Mouse (Mus musculus): ENCODE data around the gene Myof. TPM values are rescaled to one million over a fixed set of nuclear protein-coding genes. Genes with fewer than 3 reads are reported as not detected.

The Myof gene
- polyA plus RNA-seq (2014; fragmentation: Illumina TruSeq; extraction: RNeasy Lipid Tissue Mini Kit (QIAGEN cat#74804); ENCODE audit: low read depth, low replicate concordance) = 1.7 TPM

DNA sequence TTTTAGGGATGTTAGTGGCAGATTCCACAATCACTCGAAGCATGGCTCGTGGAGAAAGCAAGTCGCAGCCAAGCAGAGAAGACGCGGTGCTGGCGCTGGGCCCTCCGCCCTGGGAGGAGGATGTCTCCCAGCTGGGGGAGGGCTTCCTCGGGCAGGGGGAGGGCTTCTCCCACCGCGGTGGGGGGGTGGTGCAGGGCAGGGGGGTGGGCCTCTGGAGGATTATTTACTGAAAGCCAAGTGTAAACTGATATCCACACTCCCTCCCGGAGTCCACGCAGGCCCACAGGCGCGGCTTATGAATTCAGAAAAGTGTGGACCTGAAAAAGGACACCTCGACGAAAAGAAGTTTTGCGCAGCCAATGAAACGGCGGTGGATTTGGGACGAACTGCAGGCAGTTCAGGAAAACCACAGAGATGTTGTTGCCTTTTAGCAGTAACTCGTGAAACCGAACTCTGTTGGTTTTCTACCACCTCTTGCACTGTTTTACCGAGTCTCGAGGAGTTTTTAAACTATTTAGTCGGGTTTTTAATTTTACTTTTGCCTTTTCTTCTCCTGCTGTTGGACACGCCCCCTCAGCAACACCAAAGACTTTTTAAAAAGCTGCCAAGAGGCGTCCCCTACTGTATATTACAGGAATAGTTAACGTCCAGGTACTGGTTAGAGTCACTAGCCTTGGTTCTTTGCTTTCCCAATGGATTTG is at the start of gene Myof:
Gene Myof, minus strand, starts transcription at position 297 of the 701 bp plus-strand sequence.

GRCm38 (mm10) chr19:38054720-38055192 is 11.4 kb upstream of the Myof start, which contains the start of gene Cep55:
Gene Cep55, plus strand, starts transcription at chr19:38055011.

Other genes with a start within 250 kb of the Myof start
- gene Cep55, start 11.4 kb upstream of the Myof start, polyA plus RNA-seq (2014; fragmentation: Illumina TruSeq; extraction: RNeasy Lipid Tissue Mini Kit (QIAGEN cat#74804); ENCODE audit: low read depth, low replicate concordance) = 56.8 TPM
- 0.15 TPM for gene Ffar4, start 53.5 kb upstream of the Myof start, polyA plus RNA-seq (2014; fragmentation: Illumina TruSeq; extraction: RNeasy Lipid Tissue Mini Kit (QIAGEN cat#74804); ENCODE audit: low read depth, low replicate concordance)
- 5.3 TPM for gene Rbp4, start 81.7 kb upstream of the Myof start, polyA plus RNA-seq (2014; fragmentation: Illumina TruSeq; extraction: RNeasy Lipid Tissue Mini Kit (QIAGEN cat#74804); ENCODE audit: low read depth, low replicate concordance)
- gene Pde6c, start 89.2 kb upstream of the Myof start, polyA plus RNA-seq (2014; fragmentation: Illumina TruSeq; extraction: RNeasy Lipid Tissue Mini Kit (QIAGEN cat#74804); ENCODE audit: low read depth, low replicate concordance) = 0.56 TPM
- gene Fra10ac1, start 180.6 kb upstream of the Myof start, polyA plus RNA-seq (2014; fragmentation: Illumina TruSeq; extraction: RNeasy Lipid Tissue Mini Kit (QIAGEN cat#74804); ENCODE audit: low read depth, low replicate concordance) = 39.9 TPM
- 0.63 TPM for gene Lgi1, start 221.0 kb upstream of the Myof start, polyA plus RNA-seq (2014; fragmentation: Illumina TruSeq; extraction: RNeasy Lipid Tissue Mini Kit (QIAGEN cat#74804); ENCODE audit: low read depth, low replicate concordance)